Mouse (Mus musculus) MN1 (cell line): ENCODE data around the gene Dchs2.
"Not testable (repeated sequence)": the region's sequence is repeated elsewhere in the genome, so short reads cannot be mapped to it uniquely, and the experiment has no call there.

ENCODE experiments used
- DNase-seq: peaks from one replicate; pipeline ENCODE4 v3.0.0-alpha.2; 2016; ENCODE audit warnings: low spot score

The Dchs2 gene

DNA sequence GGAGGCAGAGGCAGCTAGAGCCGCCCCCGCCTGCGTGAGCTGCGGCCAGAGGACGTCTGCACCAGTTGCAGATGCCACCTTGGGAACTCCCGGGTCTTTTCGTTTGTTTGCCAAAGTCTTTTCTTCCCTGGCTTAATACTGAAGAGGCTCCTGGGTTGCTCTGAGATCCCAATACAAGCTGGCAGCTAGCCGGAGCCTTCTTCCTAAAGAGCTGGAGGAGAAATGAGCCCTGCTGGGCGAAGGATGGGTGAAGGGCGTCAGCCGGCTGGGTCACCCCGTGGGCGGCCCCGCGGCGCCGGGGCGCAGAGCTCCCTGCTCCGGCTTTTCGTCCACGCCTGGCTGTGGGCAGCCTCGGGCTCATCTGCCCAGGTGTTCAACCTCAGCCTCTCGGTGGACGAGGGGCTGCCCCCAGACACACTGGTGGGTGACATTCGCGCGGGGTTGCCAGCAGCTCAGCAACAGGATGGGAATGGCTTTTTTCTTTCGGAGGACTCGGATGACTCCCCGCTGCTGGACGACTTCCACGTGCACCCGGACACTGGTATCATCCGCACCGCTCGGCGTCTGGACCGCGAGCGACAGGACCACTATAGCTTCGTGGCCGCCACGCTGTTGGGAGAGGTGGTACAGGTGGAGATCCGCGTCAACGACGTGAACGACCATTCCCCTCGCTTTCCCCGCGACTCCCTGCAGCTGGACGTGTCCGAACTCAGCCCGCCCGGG, at the start of gene Dchs2:
TSS of gene Dchs2 (plus strand) at position 223 of the 723 bp plus-strand sequence.
- DNase-seq, result no peak

DNA sequence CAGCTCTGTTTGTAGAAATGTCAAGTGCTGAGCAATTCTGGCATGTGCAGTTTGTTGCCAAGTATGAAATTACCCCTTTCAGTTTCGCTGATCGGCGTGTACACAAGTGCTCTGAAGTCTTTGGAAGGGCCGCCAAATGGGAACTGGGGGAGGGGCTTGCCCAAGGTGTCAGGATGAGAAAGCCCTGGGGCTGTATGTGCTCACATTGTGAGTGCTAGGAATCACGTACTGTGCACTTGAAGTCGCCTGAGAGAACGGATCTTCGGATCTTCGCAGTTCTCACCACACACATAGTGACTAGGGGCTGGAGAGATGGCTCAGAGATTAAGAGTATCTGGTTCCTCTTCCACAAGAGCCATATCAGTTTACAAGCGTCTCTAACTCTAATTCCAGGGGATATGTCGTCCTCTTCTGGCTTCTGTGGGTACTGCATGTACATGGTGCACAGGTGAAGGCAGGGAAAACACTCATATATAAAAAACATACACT, 47.1 kb upstream of the Dchs2 start:
- DNase-seq, result peak; percentile 9

DNA sequence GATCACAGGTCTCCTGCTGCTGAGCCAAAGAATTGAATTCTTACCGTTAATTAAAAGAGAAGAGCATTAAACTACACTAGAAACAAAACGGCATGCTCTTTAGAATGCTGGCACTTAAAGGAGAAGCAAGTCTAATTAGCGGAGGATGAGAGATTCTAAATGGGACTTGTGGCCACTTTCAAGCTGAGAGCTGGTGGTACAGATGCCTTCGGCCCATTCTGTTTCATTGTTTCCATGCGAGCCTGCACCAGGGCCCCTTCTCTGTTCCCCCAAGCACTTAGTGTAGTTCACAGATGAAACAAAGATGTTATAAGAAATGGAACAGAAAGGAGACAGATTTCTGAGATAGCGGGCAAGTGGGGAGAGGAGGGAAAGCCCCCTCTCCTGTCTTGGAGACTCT, 30.2 kb upstream of the Dchs2 start:
- no peak for DNase-seq

DNA sequence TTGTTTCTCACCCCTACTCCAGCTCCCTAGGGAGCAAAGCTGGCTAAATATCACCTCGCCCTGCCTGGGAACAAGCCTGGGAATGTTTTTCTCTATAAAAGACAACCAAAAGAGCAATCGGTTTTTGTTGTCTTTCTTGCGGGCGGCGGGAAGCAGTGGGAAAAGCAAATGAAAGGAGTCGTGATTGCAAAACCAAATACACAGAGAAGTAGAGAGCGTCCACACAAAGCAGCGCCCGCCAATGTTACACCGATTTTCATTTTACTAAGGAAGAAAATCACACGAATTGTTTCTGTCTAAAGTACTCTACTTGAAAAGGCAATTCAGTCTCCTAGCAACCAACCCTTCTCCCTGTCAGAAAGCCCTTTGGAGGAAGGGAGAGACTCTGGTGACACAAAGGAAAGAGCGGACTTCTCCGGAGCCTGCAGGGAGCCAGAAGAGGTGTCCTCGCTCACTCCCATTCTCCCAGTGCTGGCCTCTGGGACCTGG, 29.2 kb upstream of the Dchs2 start:
- DNase-seq, result no peak

DNA sequence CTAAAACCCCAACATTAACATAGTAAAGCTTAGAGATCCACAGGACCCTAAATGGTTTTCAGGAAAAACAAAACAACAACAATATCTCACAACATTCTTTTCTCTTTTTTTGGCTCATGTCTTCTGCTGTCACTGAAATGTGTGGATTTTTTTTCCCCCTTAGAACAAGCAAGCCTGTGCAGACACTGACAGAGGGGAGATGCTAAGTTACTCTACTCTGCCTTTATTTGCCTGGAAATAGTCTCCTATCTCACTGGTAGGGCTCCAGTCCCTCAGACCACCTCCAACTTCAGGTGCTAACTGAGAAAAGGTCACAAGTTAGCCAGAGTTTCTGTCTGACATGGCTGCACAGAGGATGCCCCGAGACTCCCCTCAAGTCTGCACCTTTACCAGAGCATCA, 28.6 kb upstream of the Dchs2 start:
- DNase-seq, result no peak

DNA sequence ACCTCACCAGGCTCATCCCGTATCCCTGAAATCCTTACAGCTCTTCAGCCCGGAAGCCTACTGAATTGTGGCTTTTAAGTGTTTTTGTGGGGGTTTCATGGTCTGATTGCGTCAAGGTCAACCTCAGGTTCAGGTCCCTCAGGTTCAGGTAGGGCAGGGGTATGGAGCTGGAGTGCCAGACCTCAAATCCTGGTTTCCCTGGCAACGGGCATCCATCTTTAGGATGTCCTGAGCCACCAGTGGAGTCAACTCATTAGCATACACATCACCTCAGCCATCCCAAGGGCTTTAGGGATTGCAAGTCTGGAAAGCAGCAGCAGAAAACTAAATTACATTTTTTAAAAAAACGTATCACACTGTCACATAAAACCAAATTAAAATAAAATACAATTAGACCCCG, 28.1 kb upstream of the Dchs2 start:
- DNase-seq, result no peak

DNA sequence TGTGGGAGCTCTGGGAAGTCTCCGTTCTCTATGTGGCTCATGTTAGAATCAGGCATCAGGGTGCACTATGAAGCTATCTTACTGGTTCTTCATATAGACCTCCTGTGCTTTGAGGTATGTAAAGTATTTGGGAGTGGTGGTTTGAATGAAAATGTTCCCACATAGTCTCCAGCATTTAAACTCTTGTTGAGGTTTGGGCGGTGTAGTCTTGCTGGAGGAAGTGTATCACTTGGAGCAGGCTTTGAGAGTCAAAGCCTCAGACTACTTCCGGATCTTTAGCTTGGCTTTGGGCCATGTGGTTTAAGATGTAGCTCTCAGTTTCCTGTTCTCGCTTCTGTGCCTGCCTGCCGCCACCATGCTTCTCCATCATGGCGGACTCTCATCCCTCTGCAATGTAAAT, 25.5 kb upstream of the Dchs2 start:
- DNase-seq, result no peak

DNA sequence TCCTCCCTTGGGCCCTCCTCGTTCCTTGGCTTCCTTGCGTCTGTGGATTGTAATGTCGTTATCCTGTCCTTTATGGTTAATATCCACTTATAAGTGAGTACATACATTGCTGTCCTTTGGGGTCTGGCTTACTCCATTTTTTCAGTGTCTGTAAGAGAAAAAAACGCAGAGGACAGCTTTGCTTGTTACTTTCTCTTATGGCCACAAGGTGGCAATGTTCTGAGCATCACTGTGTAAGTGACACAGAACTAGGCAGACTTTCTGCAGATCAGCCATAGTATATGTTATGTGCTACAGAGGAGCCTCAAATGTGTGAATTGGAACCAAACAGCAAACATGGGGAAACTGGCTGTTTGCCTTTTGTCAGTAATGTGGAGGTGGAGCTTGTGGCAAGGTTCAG, 17.6 kb upstream of the Dchs2 start:
- no peak for DNase-seq

DNA sequence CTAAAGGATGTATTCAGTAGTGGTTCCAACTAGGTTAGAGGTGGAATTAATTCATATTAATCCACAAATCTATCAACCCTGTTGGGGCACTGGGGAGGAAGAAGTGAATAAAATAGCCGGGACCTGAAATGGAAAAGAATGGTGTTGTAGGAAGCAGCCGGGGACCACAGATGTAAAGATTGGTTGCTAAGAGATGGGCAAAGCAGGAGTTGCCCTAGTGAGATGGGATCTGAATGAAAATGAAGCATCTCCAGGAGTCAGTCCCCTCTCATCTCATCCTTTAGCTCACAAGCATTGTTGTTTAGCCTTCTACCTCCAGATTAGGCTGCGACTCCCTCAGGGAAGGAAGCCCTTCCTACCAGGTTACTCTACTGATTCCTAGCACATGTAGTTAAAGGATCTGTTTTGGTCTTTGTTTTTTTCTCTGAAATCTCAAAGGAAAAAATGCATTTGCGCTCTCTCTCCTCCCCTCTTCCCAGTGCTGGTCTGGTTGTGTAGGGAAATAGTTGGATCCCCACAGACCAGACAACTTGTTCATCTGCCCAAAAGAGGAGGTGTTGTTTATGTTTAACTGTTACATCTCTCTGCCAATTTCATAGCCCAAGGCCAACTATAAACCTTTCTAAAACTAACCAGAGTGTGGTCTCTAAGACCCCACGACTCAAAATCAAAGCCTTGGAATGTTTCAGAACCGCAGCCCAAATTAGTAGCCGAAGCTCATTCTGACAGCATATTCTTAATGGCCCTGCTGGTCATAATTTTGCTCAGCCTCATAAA, 16.1 kb upstream of the Dchs2 start:
- no peak for DNase-seq

DNA sequence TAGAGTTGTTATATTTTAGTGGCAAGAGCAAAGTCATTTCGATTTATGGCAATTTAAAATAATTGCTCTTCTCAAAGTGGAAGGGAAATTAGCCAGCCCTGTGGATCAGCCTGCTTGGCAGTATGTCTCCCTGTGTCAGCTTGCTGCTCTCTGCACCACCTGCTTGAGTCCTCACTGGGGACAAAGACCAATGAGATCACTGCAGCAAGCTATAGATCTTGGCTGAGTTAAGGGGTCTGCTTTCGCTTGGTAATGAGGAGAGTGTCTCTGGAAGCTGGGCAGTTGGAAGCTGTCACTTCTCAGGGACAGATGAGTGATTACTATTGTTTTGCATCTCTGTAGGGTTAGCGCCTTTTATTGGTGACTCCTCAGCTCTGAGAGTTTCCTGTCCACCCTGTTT, 14.9 kb upstream of the Dchs2 start:
- no peak for DNase-seq

DNA sequence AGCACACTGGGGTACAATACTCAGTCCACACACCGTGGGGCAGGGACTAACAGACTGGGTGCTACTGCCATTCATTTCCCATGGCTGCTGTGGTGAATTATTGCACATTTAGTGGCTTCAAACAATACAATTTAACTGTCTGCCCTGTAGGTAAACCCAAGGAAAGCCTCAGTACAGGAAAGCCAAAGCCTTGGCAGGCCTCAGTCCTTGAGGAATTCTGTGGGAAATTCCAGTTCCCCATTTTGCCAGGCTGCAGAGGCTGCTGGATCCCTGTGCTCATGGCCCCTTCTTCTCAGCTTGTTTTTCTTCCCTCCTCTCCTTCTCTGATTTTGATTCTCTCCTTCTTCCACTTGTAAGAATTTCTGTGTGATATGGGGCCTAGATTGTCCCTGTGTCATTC, 12.8 kb upstream of the Dchs2 start:
- DNase-seq, result no peak

DNA sequence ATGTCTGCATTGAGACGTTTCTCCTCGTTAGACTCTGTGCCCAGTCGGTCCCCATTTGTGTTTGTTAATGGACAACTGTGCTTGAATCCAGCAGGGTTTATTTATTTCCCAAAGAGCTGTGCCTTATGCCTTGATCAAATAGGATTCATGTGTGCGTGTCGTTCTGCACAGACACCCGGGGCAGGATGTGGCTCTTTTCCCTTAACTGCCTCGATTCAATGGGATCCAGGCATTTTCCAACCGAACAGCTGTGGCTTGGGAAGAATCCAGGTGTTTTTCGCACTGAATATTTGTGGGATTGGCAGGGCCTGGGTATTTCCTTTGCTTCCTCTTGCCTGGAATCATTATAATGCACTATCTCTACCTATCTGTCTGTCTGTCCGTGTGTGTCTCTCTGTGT, 10.2 kb upstream of the Dchs2 start:
- no peak for DNase-seq

DNA sequence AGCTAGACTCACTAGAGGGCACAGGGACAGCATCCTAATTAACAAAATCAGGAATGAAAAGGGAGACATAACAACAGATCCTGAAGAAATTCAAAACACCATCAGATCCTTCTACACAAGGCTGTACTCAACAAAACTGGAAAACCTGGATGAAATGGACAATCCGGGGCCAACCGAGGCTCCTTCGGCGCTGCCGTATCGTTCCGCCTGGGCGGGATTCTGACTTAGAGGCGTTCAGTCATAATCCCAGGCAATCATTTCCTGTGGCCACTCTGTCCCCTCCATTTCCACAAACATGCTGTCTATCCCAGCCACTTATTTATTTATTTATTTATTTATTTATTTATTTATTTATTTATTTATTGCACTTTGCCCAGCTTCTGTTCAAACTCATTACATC, 3.8 kb upstream of the Dchs2 start:
- DNase-seq, result not testable (repeated sequence)

DNA sequence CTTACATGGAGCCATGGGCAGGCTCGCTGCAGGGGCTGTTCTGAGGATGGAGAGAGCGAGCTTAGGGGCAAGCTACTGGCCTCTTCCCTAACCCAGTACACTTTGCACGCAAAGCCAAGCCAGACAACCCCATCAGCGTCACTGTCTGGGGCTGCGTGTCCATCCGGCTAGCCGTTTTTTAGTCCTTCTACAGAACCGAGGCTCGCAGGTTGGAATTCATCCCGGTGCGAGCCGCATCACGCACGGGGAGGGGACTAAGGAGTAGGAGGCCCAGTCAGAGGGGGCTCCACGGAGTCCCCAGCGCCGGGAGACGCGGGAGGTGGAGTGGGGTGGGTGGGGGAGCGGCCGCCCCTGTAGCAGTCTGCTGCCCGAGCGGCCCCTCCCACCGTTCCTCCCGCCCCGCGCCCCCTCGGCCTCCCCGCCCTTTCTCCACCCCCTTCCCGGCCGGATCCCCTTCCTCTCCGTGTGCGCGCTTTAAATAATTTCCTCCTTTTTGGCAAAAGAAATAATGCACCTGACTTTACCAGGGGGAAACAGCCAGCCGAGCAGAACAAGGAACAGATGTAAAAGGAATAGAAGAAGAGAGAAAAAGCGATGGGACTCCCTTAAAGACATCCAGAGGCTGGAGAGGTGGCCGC, 541 bp upstream of the Dchs2 start:
- DNase-seq, result no peak

DNA sequence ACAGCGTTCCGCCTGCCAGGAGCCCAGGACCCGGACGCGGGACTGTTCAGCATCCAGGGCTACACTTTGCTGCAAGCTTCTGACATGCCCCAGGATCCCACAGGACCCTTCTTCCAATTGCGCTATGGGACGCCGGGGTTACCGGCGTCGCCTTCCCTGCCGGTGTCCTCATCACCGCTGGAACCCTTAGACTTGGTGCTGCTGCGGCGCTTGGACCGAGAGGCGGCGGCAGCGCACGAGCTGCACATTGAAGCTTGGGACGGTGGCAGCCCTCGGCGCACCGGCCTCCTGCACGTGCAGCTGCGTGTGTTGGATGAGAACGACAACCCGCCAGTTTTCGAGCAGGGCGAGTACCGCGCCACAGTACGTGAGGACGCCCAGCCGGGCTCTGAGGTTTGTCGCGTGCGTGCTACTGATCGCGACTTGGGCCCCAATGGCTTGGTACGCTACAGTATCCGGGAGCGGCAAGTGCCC, 738 bp downstream of the Dchs2 start:
- DNase-seq, result no peak

DNA sequence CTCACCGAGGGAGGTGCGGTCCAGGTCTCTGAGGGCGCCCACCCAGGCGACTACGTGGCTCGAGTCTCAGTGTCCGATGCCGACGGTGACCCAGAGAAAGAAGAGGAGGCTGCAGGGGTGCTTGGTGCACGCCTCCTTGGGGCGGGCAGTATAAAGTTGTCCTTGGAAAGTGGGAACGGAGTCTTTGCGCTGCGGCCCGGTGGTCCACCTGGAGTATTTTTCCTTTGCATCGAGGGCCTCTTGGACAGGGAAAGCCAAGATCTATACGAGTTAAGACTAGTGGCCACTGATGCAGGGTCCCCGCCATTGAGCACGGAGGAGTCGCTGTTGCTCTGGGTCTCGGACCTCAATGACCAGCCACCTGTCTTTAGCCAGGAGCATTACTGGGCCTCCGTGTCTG, 1.4 kb downstream of the Dchs2 start:
- no peak for DNase-seq

DNA sequence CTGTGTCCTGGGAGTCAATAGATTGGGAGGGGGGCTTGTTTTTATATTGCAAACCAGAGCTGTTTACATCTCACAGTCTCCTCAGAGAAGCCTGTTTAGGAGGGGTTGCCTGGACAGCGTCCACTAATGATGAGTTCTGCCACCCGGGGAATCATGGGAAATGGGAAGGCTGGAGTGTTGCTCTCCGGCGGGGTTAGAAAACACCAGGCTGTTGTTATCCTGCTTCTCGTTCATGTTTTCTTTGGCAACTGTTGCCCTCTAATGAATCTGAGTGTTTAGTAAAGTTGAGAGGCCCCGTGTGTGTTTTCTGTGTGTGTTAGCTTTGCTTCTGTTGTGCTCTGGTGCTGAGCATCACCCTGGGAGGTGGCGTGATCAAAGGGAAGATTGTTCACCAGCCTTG, 8.7 kb downstream of the Dchs2 start:
- no peak for DNase-seq

DNA sequence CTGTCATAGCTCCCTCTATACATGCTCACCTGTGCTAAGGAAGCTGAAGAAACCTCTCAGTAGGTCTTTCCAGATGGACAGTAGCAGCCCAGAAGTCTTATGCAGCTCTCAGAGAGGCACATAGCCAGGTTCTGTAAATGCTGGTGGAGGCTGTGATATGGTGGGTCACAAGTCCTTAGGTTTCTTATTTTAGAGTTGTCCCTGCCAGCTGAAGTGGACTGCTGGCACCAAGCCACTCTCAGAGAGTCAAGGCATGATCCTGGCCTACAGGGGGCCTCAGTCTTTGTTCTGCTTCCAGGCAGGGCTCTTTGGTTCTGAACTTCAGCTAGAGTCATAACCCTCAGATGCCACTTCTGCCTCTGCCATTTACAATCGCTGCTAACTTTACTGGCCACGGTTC, 11.1 kb downstream of the Dchs2 start:
- DNase-seq, result no peak

DNA sequence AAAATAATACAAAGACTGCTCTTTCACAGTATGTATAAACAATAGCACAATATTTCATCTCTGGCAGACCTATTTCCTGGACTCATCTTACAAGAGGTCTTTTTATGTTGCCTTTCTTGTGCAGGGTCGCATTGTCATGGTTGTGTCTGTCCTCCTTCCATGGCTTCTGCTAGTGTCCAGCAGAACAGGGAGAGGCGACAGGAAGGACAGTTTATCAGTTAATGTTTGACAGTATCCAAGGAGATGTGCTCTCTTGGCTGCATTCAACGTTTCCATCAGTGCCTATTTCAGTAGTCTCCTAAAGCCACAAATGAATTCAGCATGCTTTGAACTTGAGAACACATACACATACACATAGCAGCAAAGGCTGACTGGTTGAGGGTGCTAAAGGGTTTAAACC, 17.9 kb downstream of the Dchs2 start:
- DNase-seq, result no peak

DNA sequence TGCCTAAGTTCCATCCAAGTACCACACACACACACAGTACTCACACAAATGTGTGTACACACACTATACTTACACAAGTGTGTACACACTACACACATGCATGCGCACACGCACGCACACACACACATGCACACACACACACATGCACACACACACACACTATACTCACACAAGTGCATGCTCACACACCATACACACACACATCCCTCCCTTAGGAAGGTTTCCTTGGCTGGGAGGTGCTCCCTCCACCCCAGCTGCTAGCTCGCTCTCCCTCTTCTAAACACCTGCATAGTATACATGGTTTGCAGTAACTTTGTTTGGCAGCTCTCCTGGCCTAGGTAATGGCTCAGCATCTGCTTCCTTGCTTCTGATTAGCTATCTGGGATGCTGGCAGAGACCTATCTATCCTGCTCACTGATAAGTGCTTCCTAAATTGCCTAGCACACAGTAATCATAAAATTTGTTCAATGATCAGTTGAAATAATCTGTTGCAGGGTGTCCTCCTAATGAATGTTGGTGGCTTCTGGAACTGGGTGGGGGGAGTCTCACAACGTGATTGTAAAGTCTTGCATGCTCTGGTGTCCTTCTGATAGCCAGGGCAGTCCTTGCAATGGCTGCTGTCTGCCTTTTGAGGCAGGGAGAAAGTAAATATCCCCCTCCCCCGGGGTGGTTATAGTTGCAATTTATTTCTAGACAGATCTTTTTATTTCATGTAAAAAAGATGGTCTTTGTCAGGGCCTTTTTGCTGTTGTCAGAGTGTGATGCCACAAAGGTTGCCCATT, 19.7 kb downstream of the Dchs2 start:
- no peak for DNase-seq

DNA sequence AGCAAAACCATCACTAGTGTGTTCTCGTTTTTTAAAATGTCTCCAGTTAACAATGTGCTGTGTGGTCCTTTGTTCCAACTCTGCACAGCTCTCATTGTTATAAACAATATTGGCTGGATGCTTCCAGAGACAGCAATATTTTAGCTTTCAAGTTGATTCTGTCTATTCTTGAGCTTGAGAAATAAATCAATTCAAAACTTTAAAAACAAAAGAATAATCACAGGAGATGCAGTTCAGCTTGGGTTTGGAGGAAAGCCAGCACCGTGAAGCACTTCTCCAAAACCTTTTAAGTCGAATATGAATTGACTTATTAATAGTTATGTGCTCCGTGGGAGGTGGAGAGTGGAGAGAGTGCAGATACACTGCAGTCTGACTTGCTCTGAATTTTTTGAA, 20.3 kb downstream of the Dchs2 start:
- no peak for DNase-seq

DNA sequence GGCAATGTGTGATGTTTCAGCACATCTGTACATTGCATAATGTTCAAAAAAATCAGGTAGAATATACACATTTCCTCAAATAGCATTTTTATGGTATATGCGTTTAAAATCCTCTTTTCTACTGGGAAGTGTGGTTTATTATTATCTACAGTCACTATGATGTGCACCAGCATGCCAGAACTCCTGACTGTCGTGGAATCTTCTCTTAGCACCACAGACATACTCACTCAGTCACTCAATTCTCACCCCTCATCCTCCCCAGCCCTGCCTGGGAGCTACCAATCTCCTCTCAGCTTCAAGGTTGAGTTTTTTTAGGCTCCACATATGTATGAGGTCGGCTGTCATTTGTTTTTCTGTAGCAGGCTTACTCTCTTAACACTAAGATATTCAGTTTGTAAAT, 20.8 kb downstream of the Dchs2 start:
- no peak for DNase-seq
